Mouse (Mus musculus) right cerebral cortex, adult 2 months (tissue): ENCODE results near the gene Itpk1.

Experiments used
- DNase-seq, 2 experiments: peaks; one replicate each; pipeline ENCODE4 v3.0.0; 2021 to 2022; ENCODE audit warnings: low spot score in 2 of 2

Gene Itpk1

DNA sequence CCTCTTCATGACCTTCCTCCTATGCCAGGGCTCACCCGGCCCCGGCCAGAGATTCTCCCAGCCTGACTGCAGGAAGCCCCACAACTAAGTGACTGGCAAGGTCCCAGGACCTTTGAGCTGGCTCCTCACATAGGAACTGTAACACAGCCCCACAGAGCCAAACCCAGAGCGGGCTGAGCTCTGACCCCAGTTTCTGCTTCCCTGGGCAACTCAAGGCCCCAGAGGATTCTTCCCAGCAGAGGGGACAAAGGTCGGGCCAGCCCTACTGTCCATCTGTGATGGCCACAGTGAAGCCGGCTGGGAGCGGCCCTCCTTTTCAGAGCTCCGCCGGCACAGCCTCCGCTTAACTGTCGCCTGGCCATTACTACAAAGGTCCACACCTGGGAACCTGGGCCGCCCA is 13.6 kb downstream of the Itpk1 start:
- DNase-seq = no peak

GRCm38 (mm10) chr12:102689773-102690563 is 14.8 kb downstream of the Itpk1 start:
- no peak for DNase-seq

DNA sequence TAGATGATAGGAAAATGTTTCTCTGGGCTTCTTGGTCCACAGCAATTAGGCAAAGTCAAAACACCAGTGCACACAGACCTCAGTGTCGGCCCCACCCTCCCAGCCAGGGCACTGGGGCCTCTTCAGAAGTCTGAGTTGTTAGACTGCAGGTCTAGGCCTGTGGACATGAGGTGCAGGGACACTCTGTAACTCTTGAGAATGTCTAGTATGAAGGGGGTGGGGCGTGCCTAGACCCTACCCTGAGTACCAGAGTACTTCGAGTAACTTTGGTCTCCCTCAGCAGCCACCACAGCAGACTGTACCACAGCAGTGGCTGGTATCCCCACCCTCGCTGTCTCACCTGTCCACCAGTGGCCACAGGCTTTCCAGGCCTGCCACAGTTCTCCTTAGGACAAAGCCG is 18.4 kb downstream of the Itpk1 start:
- no peak for DNase-seq

DNA sequence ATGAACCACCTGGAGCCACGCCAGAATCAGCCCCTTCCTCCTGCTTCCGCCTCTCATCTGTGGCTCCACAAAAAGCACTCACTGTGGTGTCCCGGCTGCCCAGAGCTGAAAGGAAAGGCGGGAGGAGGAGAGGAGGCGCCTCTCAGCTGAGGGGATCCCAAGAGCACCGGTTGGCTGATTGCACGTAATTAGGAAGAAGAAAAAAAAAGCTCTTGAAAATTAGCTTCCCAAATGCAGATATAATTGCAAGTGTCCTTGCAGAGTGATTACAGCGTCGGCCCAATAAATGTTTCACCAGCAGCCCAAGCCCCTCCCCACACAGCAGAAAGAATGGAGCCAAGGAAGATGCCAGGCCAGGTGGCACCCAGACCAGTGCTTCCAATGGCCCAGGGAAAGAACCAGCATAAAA is 19.2 kb downstream of the Itpk1 start:
- no peak for DNase-seq

- DNase-seq = no peak
These were observed 19.9 kb downstream of the Itpk1 start for GRCm38 (mm10) chr12:102684720-102685386.

DNA sequence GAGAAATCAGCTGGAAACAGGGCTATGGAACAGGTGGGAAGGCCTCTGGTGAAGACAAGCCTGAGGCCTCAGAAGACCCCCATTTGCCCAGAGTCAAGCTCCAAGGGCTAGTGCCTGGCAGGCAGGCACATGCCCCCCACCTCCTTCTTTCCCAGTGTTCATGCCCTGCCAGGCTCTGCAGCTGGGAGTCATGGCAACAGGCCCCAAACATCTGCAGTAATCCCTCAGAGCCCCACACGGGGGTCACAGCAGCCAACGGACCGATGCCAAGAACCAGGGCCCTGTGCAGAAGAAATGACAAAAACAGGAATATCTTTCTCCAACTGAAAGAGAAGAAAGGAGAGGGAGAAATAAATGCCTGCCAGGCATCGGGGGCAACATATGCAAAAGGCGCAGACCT is 20.8 kb downstream of the Itpk1 start:
- DNase-seq = no peak

- no peak for DNase-seq
These were observed 21.3 kb downstream of the Itpk1 start for GRCm38 (mm10) chr12:102683438-102683837.

- DNase-seq = no peak
These were observed 21.9 kb downstream of the Itpk1 start for GRCm38 (mm10) chr12:102682722-102683299.

DNA sequence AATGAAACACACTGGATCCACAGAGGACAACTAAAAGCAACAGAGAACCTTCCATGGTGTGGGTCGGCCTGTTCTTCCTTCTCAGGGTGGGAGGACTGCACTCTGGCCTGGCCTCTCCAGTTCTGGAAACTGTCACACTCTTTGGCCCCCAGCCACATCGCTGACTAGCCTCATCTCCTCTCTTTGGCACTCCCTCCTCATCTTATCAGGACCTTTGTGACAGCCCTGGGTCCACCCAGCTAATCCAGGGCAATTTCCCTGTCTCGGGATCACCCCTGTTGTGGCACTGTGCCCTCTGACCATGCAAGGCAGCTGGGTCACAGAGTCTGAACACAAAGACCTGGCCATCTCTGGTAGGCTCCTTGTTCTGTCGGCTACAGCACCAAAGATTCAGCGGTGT is 22.6 kb downstream of the Itpk1 start:
- no peak for DNase-seq

DNA sequence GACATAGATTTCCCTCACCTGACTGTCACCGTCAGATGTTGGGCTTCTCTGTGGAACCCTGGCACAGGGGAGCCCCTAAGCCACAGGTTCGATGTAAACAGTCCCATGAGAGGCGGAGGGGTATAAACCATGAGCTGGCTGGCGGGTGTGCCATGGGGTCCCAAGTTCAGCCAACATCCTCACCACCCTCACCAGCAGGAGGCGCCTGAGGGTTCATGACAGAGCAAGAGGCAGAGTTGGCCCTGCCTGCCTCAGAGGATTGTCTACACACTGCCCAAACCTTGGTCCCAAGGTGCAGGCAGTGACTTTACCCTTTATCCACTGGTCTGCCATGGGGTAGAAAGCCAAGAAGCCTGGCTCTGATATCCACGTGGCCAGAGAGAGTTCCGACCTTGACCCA is 23.1 kb downstream of the Itpk1 start:
- DNase-seq = no peak

GRCm38 (mm10) chr12:102678820-102679219 is 25.9 kb downstream of the Itpk1 start:
- DNase-seq = no peak

- no peak for DNase-seq
These were observed 27.6 kb downstream of the Itpk1 start for GRCm38 (mm10) chr12:102677089-102677488.

DNA sequence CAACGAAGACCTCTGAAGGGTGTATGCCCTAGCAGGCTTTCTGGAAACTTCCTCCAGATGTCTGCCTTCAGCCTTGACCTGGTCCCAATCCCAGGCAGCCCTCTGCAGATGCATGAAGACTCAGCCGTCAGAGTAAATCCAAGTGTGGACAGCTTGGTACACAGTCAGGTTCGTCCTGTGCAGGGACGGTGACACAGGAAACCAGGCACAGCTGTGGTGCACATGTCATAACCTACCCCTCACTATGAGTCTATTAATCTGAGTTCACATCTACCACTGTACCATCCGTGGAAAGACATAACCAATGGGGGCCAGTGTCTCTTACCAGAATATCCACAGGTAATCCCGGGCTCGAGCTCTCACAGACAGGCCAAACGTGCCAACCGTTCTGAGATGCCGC is 30.2 kb downstream of the Itpk1 start:
- no peak for DNase-seq

- peak; percentile 44 to 48 for DNase-seq
These were observed 30.6 kb downstream of the Itpk1 start for GRCm38 (mm10) chr12:102674123-102674522.

GRCm38 (mm10) chr12:102672857-102673839 is 31.6 kb downstream of the Itpk1 start:
- no peak for DNase-seq

DNA sequence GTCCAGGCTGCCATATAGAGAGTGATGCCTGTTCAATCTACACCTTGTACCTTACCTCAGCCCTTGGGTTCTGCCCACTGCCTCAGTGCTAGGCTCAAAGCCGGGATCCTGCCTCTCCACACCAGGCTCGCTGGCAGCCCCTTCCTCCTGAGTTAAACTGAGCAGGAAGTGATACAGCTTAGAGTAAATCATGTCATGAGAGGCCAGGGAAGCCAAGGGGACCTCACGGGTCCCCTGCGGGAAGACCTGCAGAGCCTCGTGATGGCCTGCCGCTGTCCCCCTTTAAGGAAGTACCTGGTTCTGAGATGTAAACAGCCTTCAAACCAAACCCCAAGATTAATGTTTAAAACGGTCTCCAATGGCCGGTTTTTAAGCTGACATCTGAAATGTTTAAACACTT is 32.6 kb downstream of the Itpk1 start:
- no peak for DNase-seq

GRCm38 (mm10) chr12:102670848-102671247 is 33.9 kb downstream of the Itpk1 start:
- no peak for DNase-seq

- no peak for DNase-seq
These were observed 39.1 kb downstream of the Itpk1 start for GRCm38 (mm10) chr12:102665465-102666202.

- no peak for DNase-seq
These were observed 40.7 kb downstream of the Itpk1 start for GRCm38 (mm10) chr12:102664052-102664448.

DNA sequence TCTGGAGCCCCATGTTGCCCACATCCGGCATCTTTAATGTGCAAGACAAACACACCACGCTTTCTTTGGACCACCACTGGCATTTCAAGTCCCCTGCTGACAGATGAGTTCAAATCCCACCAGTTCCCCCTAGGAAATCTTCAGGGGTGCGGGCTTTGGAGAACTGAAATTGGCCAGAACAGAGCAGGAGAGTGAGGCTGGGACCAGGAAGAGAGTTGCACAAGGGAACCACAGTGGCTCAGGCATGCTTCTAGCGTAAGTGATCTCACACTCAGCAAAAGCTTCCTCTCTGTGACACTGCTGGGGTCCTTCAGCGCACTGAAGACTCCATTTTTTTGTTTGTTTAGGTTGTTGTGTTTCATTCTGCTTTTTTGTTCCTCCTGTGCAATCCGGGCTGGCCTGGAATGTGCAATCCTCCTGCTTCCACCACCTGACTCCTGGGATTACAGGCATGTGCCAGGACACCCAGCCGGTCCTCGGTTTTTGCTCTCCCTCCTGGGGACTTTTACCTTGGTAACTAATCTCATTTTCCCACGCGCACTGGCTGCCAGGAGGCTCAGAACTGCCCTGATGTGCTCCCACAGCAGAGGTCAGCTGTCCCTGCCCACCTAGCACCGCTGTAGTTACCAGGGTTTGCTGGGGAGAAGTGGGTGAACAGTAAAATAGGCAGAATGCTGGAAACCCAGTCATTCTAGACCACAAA is 41.2 kb downstream of the Itpk1 start:
- no peak for DNase-seq
